9 mouse cellular contexts compared by ENCODE assay signal in genomic region chr4:132356170-132356569, GRCm38 (mm10). TPM values are rescaled to one million over a fixed set of nuclear protein-coding genes. Genes with fewer than 3 reads are reported as not detected.
DNase-seq lines count a peak whose midpoint lies in the region; ATAC-seq lines count a peak whose summit lies in the region.
"Had no signal": no experiment of that assay in that cellular context is flagged by ENCODE, and none has a peak within 500 bp of the region (broad histone marks: within the 10 kb centered on the region; RNA-seq: fewer than 3 reads in every experiment).

No protein-coding gene starts in this region.

- DNase-seq in frontal cortex, postnatal 36 days (ENCODE audit: low spot score in 2 of 2) = peak; percentile 13 to 27
- no peak for DNase-seq in frontal cortex, postnatal 25 days (ENCODE audit: low spot score in 2 of 2)
- DNase-seq in 3T3-L1 (ENCODE audit: low read depth, low spot score) = peak; percentile 12
- DNase-seq in adrenal gland, adult 8-10 months = peak; percentile 34
- DNase-seq in lung, postnatal 10 days = peak; percentile 41
- DNase-seq in Muller cell, postnatal 12 days (ENCODE audit: inconsistent ontology term) = no peak
- no peak for DNase-seq in left cerebral cortex, adult 11 months (ENCODE audit: low spot score)

- H3K4me3 ChIP-seq in intestine, embryonic 15.5 days (replicated peaks) = no peak overlapping the region

- H3K27ac ChIP-seq in intestine, embryonic 15.5 days = no peak overlapping the region

- WGBS in intestine, embryonic 15.5 days = 37% methylated on average over 12 of the region's 12 CpGs

- ATAC-seq in intestine, embryonic 15.5 days = peak; percentile 70

- peaks cover 8% of the 10 kb centered on the region for H3K4me1 ChIP-seq in intestine, embryonic 15.5 days (replicated peaks)

- no peak overlapping the region for H3K4me2 ChIP-seq in intestine, embryonic 15.5 days (replicated peaks)

- H3K27me3 ChIP-seq in intestine, embryonic 15.5 days (replicated peaks) = no peaks in the 10 kb centered on the region

- H3K9me3 ChIP-seq in intestine, embryonic 15.5 days = no peaks in the 10 kb centered on the region

- H3K9ac ChIP-seq in intestine, embryonic 15.5 days = no peak overlapping the region

- H3K36me3 ChIP-seq in intestine, embryonic 15.5 days = peaks cover 22% of the 10 kb centered on the region

RNA-seq across cellular contexts. Expression of gene Rcc1, which starts 2.8 kb away (rescaled TPM):
- 10 to 100 TPM; 12.7 to 18.0 (median 15.7) TPM for total RNA-seq in adrenal gland, adult 8-10 months (2022)
- 90.5 and 90.9 TPM in 2 replicates for polyA plus RNA-seq in intestine, embryonic 15.5 days (2015; fragmentation: Nextera tagmentation; extraction: Ambion mirVana)

RNA-seq across cellular contexts. Expression of gene Trnau1ap, which starts 26.8 kb away (rescaled TPM):
- total RNA-seq in adrenal gland, adult 8-10 months (2022) = 10 to 100 TPM; 29.4 to 44.1 (median 41.8) TPM
- 74.5 and 82.9 TPM in 2 replicates for polyA plus RNA-seq in intestine, embryonic 15.5 days (2015; fragmentation: Nextera tagmentation; extraction: Ambion mirVana)

RNA-seq across cellular contexts. Expression of gene Rab42, which starts 53.0 kb away (rescaled TPM):
- total RNA-seq in adrenal gland, adult 8-10 months (2022) = 1 to 10 TPM; 2.6 to 5.1 (median 3.9) TPM
- 3.6 and 3.9 TPM in 2 replicates for polyA plus RNA-seq in intestine, embryonic 15.5 days (2015; fragmentation: Nextera tagmentation; extraction: Ambion mirVana)
- total RNA-seq: hematopoietic stem cell, adult 5-6 weeks had no signal

Comparison
In these comparisons a context has a peak if more than half of its experiments do, and no peak if none do; other contexts are left out.
1. DNase-seq: peak in frontal cortex, postnatal 36 days (2 of 2), 3T3-L1 (single experiment), adrenal gland, adult 8-10 months (single experiment) and lung, postnatal 10 days (single experiment); none in frontal cortex, postnatal 25 days (0 of 2), Muller cell, postnatal 12 days (single experiment) and left cerebral cortex, adult 11 months (single experiment).